Mouse (Mus musculus) liver, embryonic 12.5 days (tissue): ENCODE data around the gene AI481877. TPM values are rescaled to one million over a fixed set of nuclear protein-coding genes. Genes with fewer than 3 reads are reported as not detected.

ENCODE experiments used
- ATAC-seq: fragments of 200-750 bp; cut with Nextera tagmentation; 2 replicates; pipeline ENCODE4 v1.8.0; 2017; ENCODE audit warnings: moderate number of reproducible peaks, mild to moderate bottlenecking, moderate library complexity
- H3K27ac ChIP-seq: fragments of 300-500 bp; sonication (generic); 2 replicates; pipeline ENCODE4 v1.5.1; 2016; ENCODE audit warnings: mild to moderate bottlenecking
- H3K27me3 ChIP-seq: fragments of 300-500 bp; sonication (generic); replicated peaks from 2 replicates; pipeline ENCODE4 v1.6.1; 2016; ENCODE audit warnings: mild to moderate bottlenecking, moderate library complexity
- H3K36me3 ChIP-seq: fragments of 300-500 bp; sonication (generic); 2 replicates; pipeline ENCODE4 v1.6.1; 2016; ENCODE audit warnings: mild to moderate bottlenecking, moderate library complexity
- H3K4me1 ChIP-seq: fragments of 300-500 bp; sonication (generic); 2 replicates; pipeline ENCODE4 v1.6.1; 2016
- H3K4me2 ChIP-seq: fragments of 300-500 bp; sonication (generic); 2 replicates; pipeline ENCODE4 v1.6.1; 2016; ENCODE audit warnings: mild to moderate bottlenecking, moderate library complexity
- H3K4me3 ChIP-seq: fragments of 300-500 bp; sonication (generic); 2 replicates; pipeline ENCODE4 v1.5.1; 2016; ENCODE audit warnings: mild to moderate bottlenecking, moderate library complexity
- H3K9ac ChIP-seq: fragments of 300-500 bp; sonication (generic); 2 replicates; pipeline ENCODE4 v1.6.1; 2016; ENCODE audit warnings: mild to moderate bottlenecking, moderate library complexity
- H3K9me3 ChIP-seq: fragments of 300-500 bp; sonication (generic); replicated peaks from 2 replicates; pipeline ENCODE4 v1.6.1; 2016; ENCODE audit warnings: mild to moderate bottlenecking, moderate library complexity
- WGBS: fragments of 180-500 bp; shearing (Covaris S2); methylation state at CpG from one replicate; pipeline ENCODE4 v1.1.7; 2016; ENCODE audit not compliant: insufficient replicate concordance; 5-methylcytosine and 5-hydroxymethylcytosine counted together
- polyA plus RNA-seq: library from polyadenylated mRNA; unstranded; fragments of >200 nt; fragmentation: Nextera tagmentation; extraction: Ambion mirVana; gene quantifications from 2 replicates; pipeline ENCODE4 v1.2.1, GENCODE M21; 2016

AI481877 gene
- polyA plus RNA-seq, 1 experiment from 2014 or later, result not detected

GRCm38 (mm10) chr4:59009696-59010095 lies 129.1 kb downstream of the AI481877 start:
- ATAC-seq, result no peak
- H3K36me3 ChIP-seq, result peaks cover 8% of the 10 kb centered on the region; the same call in 1 of the 2 replicates
- no peak overlapping the region for H3K27ac ChIP-seq
- peaks cover 67% of the 10 kb centered on the region for H3K4me1 ChIP-seq
- H3K4me3 ChIP-seq, result no peak overlapping the region
- H3K9ac ChIP-seq, result no peak overlapping the region
- no peaks in the 10 kb centered on the region for H3K27me3 ChIP-seq
- no peak overlapping the region for H3K4me2 ChIP-seq
- 31% methylated on average over 4 of the region's 4 CpGs for WGBS
- H3K9me3 ChIP-seq, result no peaks in the 10 kb centered on the region

- ATAC-seq, result no peak
These were observed 129.6 kb downstream of the AI481877 start for GRCm38 (mm10) chr4:59009186-59009585.

GRCm38 (mm10) chr4:59007974-59008373 lies 130.8 kb downstream of the AI481877 start:
- ATAC-seq, result no peak
- H3K36me3 ChIP-seq, result no peaks in the 10 kb centered on the region
- H3K4me2 ChIP-seq, result no peak overlapping the region
- H3K4me3 ChIP-seq, result no peak overlapping the region
- peaks cover 80% of the 10 kb centered on the region for H3K4me1 ChIP-seq
- 80% methylated on average over 5 of the region's 5 CpGs for WGBS
- H3K9ac ChIP-seq, result no peak overlapping the region
- H3K9me3 ChIP-seq, result no peaks in the 10 kb centered on the region
- no peak overlapping the region for H3K27ac ChIP-seq
- no peaks in the 10 kb centered on the region for H3K27me3 ChIP-seq

More at GRCm38 (mm10) chr4:59009186-59009585, 129.6 kb downstream of the AI481877 start:
- WGBS, result 38% methylated on average over 7 of the region's 7 CpGs
- no peak overlapping the region for H3K27ac ChIP-seq
- H3K4me1 ChIP-seq, result peaks cover 72% of the 10 kb centered on the region
- H3K9me3 ChIP-seq, result no peaks in the 10 kb centered on the region
- 0 out of 2 replicates have a peak overlapping the region, but pooled peaks have one; percentile 5 for H3K4me2 ChIP-seq
- H3K9ac ChIP-seq, result no peak overlapping the region
- H3K36me3 ChIP-seq, result peaks cover 7% of the 10 kb centered on the region; the same call in 1 of the 2 replicates
- H3K4me3 ChIP-seq, result no peak overlapping the region
- H3K27me3 ChIP-seq, result no peaks in the 10 kb centered on the region

- H3K4me1 ChIP-seq, result peaks cover 86% of the 10 kb centered on the region
- no peak overlapping the region for H3K9ac ChIP-seq
- no peak overlapping the region for H3K4me3 ChIP-seq
- no peak overlapping the region for H3K4me2 ChIP-seq
- no peaks in the 10 kb centered on the region for H3K27me3 ChIP-seq
- H3K27ac ChIP-seq, result no peak overlapping the region
- WGBS, result 75% methylated on average over 6 of the region's 6 CpGs
- H3K9me3 ChIP-seq, result no peaks in the 10 kb centered on the region
- no peaks in the 10 kb centered on the region for H3K36me3 ChIP-seq
- ATAC-seq, result no peak
These were observed 131.8 kb downstream of the AI481877 start for GRCm38 (mm10) chr4:59007016-59007415.

GRCm38 (mm10) chr4:59006211-59006610 lies 132.6 kb downstream of the AI481877 start:
- no peak overlapping the region for H3K4me2 ChIP-seq
- no peak overlapping the region for H3K9ac ChIP-seq
- ATAC-seq, result no peak
- no peak overlapping the region for H3K4me3 ChIP-seq
- H3K9me3 ChIP-seq, result no peaks in the 10 kb centered on the region
- no peaks in the 10 kb centered on the region for H3K36me3 ChIP-seq
- no peak overlapping the region for H3K27ac ChIP-seq
- H3K4me1 ChIP-seq, result peaks cover 78% of the 10 kb centered on the region
- H3K27me3 ChIP-seq, result no peaks in the 10 kb centered on the region
- 52% methylated on average over 8 of the region's 8 CpGs for WGBS

- Histone ChIP-seq H3K27ac (peak overlapping the region; percentile 93), H3K9ac (peak overlapping the region; percentile 94), H3K4me3 (peak overlapping the region; percentile 96), H3K27me3 (no peaks in the 10 kb centered on the region), H3K36me3 (no peaks in the 10 kb centered on the region), H3K4me1 (peaks cover 57% of the 10 kb centered on the region), H3K4me2 (peak overlapping the region; percentile 98), H3K9me3 (no peaks in the 10 kb centered on the region)
- ATAC-seq, result no peak
- 22% methylated on average over 7 of the region's 7 CpGs for WGBS
These were observed 135.0 kb downstream of the AI481877 start for GRCm38 (mm10) chr4:59003806-59004200.

- ATAC-seq, result peak; percentile 96
- under 1% methylated on average over 73 of the region's 89 CpGs for WGBS
- Histone ChIP-seq H3K4me1 (peaks cover 56% of the 10 kb centered on the region), H3K27ac (peak within 1 kb of the TSS; percentile 93), H3K36me3 (no peaks in the 10 kb centered on the region), H3K4me2 (peak within 1 kb of the TSS; percentile 98), H3K9ac (peak within 1 kb of the TSS; percentile 94), H3K27me3 (no peaks in the 10 kb centered on the region), H3K4me3 (peak within 1 kb of the TSS; percentile 96), H3K9me3 (no peaks in the 10 kb centered on the region)
These were observed 135.6 kb downstream of the AI481877 start, which contains the start of gene Gm20503 for GRCm38 (mm10) chr4:59002948-59003805. Gene Gm20503, plus strand, starts transcription at chr4:59003210.

GRCm38 (mm10) chr4:59000614-59001013 lies 138.2 kb downstream of the AI481877 start:
- Histone ChIP-seq H3K9ac (no peak overlapping the region), H3K4me2 (no peak overlapping the region), H3K27ac (no peak overlapping the region), H3K9me3 (no peaks in the 10 kb centered on the region), H3K27me3 (no peaks in the 10 kb centered on the region), H3K4me1 (peaks cover 40% of the 10 kb centered on the region), H3K36me3 (no peaks in the 10 kb centered on the region), H3K4me3 (no peak overlapping the region)
- no peak for ATAC-seq
- WGBS, result 2% methylated on average over 2 of the region's 2 CpGs

GRCm38 (mm10) chr4:58999686-59000085 lies 139.1 kb downstream of the AI481877 start:
- 0% methylated on average over 2 of the region's 2 CpGs for WGBS
- peaks cover 40% of the 10 kb centered on the region for H3K4me1 ChIP-seq
- ATAC-seq, result no peak
- no peaks in the 10 kb centered on the region for H3K27me3 ChIP-seq
- no peak overlapping the region for H3K9ac ChIP-seq
- H3K27ac ChIP-seq, result no peak overlapping the region
- H3K36me3 ChIP-seq, result no peaks in the 10 kb centered on the region
- no peaks in the 10 kb centered on the region for H3K9me3 ChIP-seq
- no peak overlapping the region for H3K4me2 ChIP-seq
- H3K4me3 ChIP-seq, result no peak overlapping the region

- Histone ChIP-seq H3K27ac (no peak overlapping the region), H3K9ac (no peak overlapping the region), H3K4me3 (no peak overlapping the region), H3K4me1 (peaks cover 37% of the 10 kb centered on the region), H3K9me3 (no peaks in the 10 kb centered on the region), H3K36me3 (no peaks in the 10 kb centered on the region), H3K4me2 (no peak overlapping the region), H3K27me3 (no peaks in the 10 kb centered on the region)
- ATAC-seq, result no peak
- WGBS, result 59% methylated on average over 1 of the region's 1 CpGs
These were observed 140.1 kb downstream of the AI481877 start for GRCm38 (mm10) chr4:58998688-58999087.

- Histone ChIP-seq H3K27me3 (no peaks in the 10 kb centered on the region), H3K9ac (no peak overlapping the region), H3K4me3 (no peak overlapping the region), H3K27ac (no peak overlapping the region), H3K4me1 (peaks cover 41% of the 10 kb centered on the region), H3K4me2 (no peak overlapping the region), H3K36me3 (no peaks in the 10 kb centered on the region), H3K9me3 (no peaks in the 10 kb centered on the region)
- WGBS, result 76% methylated on average over 5 of the region's 5 CpGs
- ATAC-seq, result no peak
These were observed 141.7 kb downstream of the AI481877 start for GRCm38 (mm10) chr4:58997081-58997480.

- 49% methylated on average over 8 of the region's 8 CpGs for WGBS
- H3K4me1 ChIP-seq, result peaks cover 58% of the 10 kb centered on the region
- no peak overlapping the region for H3K27ac ChIP-seq
- no peak overlapping the region for H3K4me2 ChIP-seq
- no peak overlapping the region for H3K4me3 ChIP-seq
- H3K36me3 ChIP-seq, result no peaks in the 10 kb centered on the region
- no peak overlapping the region for H3K9ac ChIP-seq
- H3K27me3 ChIP-seq, result no peaks in the 10 kb centered on the region
- H3K9me3 ChIP-seq, result no peaks in the 10 kb centered on the region
- no peak for ATAC-seq
These were observed 143.5 kb downstream of the AI481877 start for GRCm38 (mm10) chr4:58995251-58995693.
